Mouse (Mus musculus): Measurements from ENCODE around the gene Yaf2. TPM values are rescaled to one million over a fixed set of nuclear protein-coding genes. Genes with fewer than 3 reads are reported as not detected.
A peak's percentile ranks its signal among the peaks of the same experiment; 100 is the strongest.
"Not testable (repeated sequence)": the region's sequence is repeated elsewhere in the genome, so short reads cannot be mapped to it uniquely, and the experiment has no call there.

Gene Yaf2
- polyA plus RNA-seq, 1 experiment from 2014 or later: 89.6 TPM

GRCm38 (mm10) chr15:93326651-93327050 lies 10.1 kb downstream of the Yaf2 start:
- 61% methylated on average over 10 of the region's 10 CpGs for WGBS
- H3K9me3 ChIP-seq (ENCODE audit: control insufficient read depth, low read length): no peaks in the 10 kb centered on the region
- H3K27ac ChIP-seq (replicated peaks in 1 of 2; ENCODE audit: control insufficient read depth in 1 of 2, insufficient read depth in 1 of 2, low read depth in 2 of 2, low read length in 2 of 2): no peak overlapping the region
- H3K9ac ChIP-seq (ENCODE audit: low read length): no peak overlapping the region
- no peak for ATAC-seq (ENCODE audit: insufficient number of reproducible peaks, insufficient read depth, low FRiP score, low read depth)
- H3K27me3 ChIP-seq (ENCODE audit: control insufficient read depth, insufficient read depth, low read length): no peaks in the 10 kb centered on the region
- H3K36me3 ChIP-seq (ENCODE audit: control insufficient read depth, insufficient read depth, low read length): peaks cover 3% of the 10 kb centered on the region; the same call in 1 of the 2 replicates
- peaks cover 5 to 27% of the 10 kb centered on the region in 2 experiments for H3K4me1 ChIP-seq (ENCODE audit: control insufficient read depth in 2 of 2, insufficient read depth in 2 of 2, low read length in 2 of 2)
- H3K4me2 ChIP-seq (ENCODE audit: low read length): no peak overlapping the region
- H3K4me3 ChIP-seq (ENCODE audit: control insufficient read depth in 1 of 2, insufficient read depth in 1 of 2, low read depth in 1 of 2, low read length in 2 of 2): no peak overlapping the region

GRCm38 (mm10) chr15:93325360-93325759 lies 11.4 kb downstream of the Yaf2 start:
- ATAC-seq (ENCODE audit: insufficient number of reproducible peaks, insufficient read depth, low FRiP score, low read depth): no peak
- H3K9ac ChIP-seq (ENCODE audit: low read length): no peak overlapping the region
- peaks cover 5 to 27% of the 10 kb centered on the region in 2 experiments for H3K4me1 ChIP-seq (ENCODE audit: control insufficient read depth in 2 of 2, insufficient read depth in 2 of 2, low read length in 2 of 2)
- no peak overlapping the region; the same call in 1 of the 2 replicates for H3K4me2 ChIP-seq (ENCODE audit: low read length)
- peak overlapping the region; percentile 9 to 29; a peak in 2 of 4 replicates for H3K27ac ChIP-seq (replicated peaks in 1 of 2; ENCODE audit: control insufficient read depth in 1 of 2, insufficient read depth in 1 of 2, low read depth in 2 of 2, low read length in 2 of 2)
- WGBS: 17% methylated on average over 5 of the region's 5 CpGs
- no peaks in the 10 kb centered on the region for H3K27me3 ChIP-seq (ENCODE audit: control insufficient read depth, insufficient read depth, low read length)
- no peak overlapping the region for H3K4me3 ChIP-seq (ENCODE audit: control insufficient read depth in 1 of 2, insufficient read depth in 1 of 2, low read depth in 1 of 2, low read length in 2 of 2)
- H3K9me3 ChIP-seq (ENCODE audit: control insufficient read depth, low read length): no peaks in the 10 kb centered on the region
- peaks cover 3% of the 10 kb centered on the region; the same call in 1 of the 2 replicates for H3K36me3 ChIP-seq (ENCODE audit: control insufficient read depth, insufficient read depth, low read length)

GRCm38 (mm10) chr15:93318781-93319180 lies 18.0 kb downstream of the Yaf2 start:
- Histone ChIP-seq H3K4me2 (ENCODE audit: low read length) (no peak overlapping the region), H3K36me3 (ENCODE audit: control insufficient read depth, insufficient read depth, low read length) (peaks cover 4% of the 10 kb centered on the region), H3K4me3 (ENCODE audit: control insufficient read depth in 1 of 2, insufficient read depth in 1 of 2, low read depth in 1 of 2, low read length in 2 of 2) (no peak overlapping the region), H3K9ac (ENCODE audit: low read length) (no peak overlapping the region), H3K9me3 (ENCODE audit: control insufficient read depth, low read length) (no peaks in the 10 kb centered on the region), H3K27me3 (ENCODE audit: control insufficient read depth, insufficient read depth, low read length) (no peaks in the 10 kb centered on the region), H3K4me1 (ENCODE audit: control insufficient read depth in 2 of 2, insufficient read depth in 2 of 2, low read length in 2 of 2) (peaks cover 2 to 7% of the 10 kb centered on the region in 2 experiments; a peak in 2 of 4 replicates), H3K27ac (replicated peaks in 1 of 2; ENCODE audit: control insufficient read depth in 1 of 2, insufficient read depth in 1 of 2, low read depth in 2 of 2, low read length in 2 of 2) (peak overlapping the region in 1 of 2 experiments; percentile 37; a peak in 1 of 4 replicates)
- 58% methylated on average over 1 of the region's 1 CpGs for WGBS
- ATAC-seq (ENCODE audit: insufficient number of reproducible peaks, insufficient read depth, low FRiP score, low read depth): no peak

- not testable (repeated sequence) for ATAC-seq (ENCODE audit: insufficient number of reproducible peaks, insufficient read depth, low FRiP score, low read depth); H3K9ac ChIP-seq (ENCODE audit: low read length); H3K4me2 ChIP-seq (ENCODE audit: low read length); H3K36me3 ChIP-seq (ENCODE audit: control insufficient read depth, insufficient read depth, low read length); H3K4me3 ChIP-seq (ENCODE audit: control insufficient read depth in 1 of 2, insufficient read depth in 1 of 2, low read depth in 1 of 2, low read length in 2 of 2); H3K27me3 ChIP-seq (ENCODE audit: control insufficient read depth, insufficient read depth, low read length); H3K4me1 ChIP-seq (ENCODE audit: control insufficient read depth in 2 of 2, insufficient read depth in 2 of 2, low read length in 2 of 2); H3K27ac ChIP-seq (replicated peaks in 1 of 2; ENCODE audit: control insufficient read depth in 1 of 2, insufficient read depth in 1 of 2, low read depth in 2 of 2, low read length in 2 of 2); H3K9me3 ChIP-seq (ENCODE audit: control insufficient read depth, low read length)
- WGBS: 97% methylated on average over 4 of the region's 4 CpGs
Observed at GRCm38 (mm10) chr15:93310304-93310703, 26.4 kb downstream of the Yaf2 start.

- Histone ChIP-seq H3K4me1 (ENCODE audit: control insufficient read depth in 2 of 2, insufficient read depth in 2 of 2, low read length in 2 of 2) (peaks cover 2 to 9% of the 10 kb centered on the region in 2 experiments; a peak in 2 of 4 replicates), H3K9me3 (ENCODE audit: control insufficient read depth, low read length) (no peaks in the 10 kb centered on the region), H3K9ac (ENCODE audit: low read length) (no peak overlapping the region), H3K4me3 (ENCODE audit: control insufficient read depth in 1 of 2, insufficient read depth in 1 of 2, low read depth in 1 of 2, low read length in 2 of 2) (no peak overlapping the region), H3K4me2 (ENCODE audit: low read length) (no peak overlapping the region), H3K27me3 (ENCODE audit: control insufficient read depth, insufficient read depth, low read length) (no peaks in the 10 kb centered on the region), H3K27ac (replicated peaks in 1 of 2; ENCODE audit: control insufficient read depth in 1 of 2, insufficient read depth in 1 of 2, low read depth in 2 of 2, low read length in 2 of 2) (no peak overlapping the region), H3K36me3 (ENCODE audit: control insufficient read depth, insufficient read depth, low read length) (no peaks in the 10 kb centered on the region)
- ATAC-seq (ENCODE audit: insufficient number of reproducible peaks, insufficient read depth, low FRiP score, low read depth): no peak
- 82% methylated on average over 2 of the region's 2 CpGs for WGBS
Observed at GRCm38 (mm10) chr15:93298197-93298596, 38.5 kb downstream of the Yaf2 start.

- H3K4me3 ChIP-seq (ENCODE audit: control insufficient read depth in 1 of 2, insufficient read depth in 1 of 2, low read depth in 1 of 2, low read length in 2 of 2): no peak overlapping the region
- peaks cover 2 to 7% of the 10 kb centered on the region in 2 experiments; a peak in 2 of 4 replicates for H3K4me1 ChIP-seq (ENCODE audit: control insufficient read depth in 2 of 2, insufficient read depth in 2 of 2, low read length in 2 of 2)
- no peaks in the 10 kb centered on the region for H3K9me3 ChIP-seq (ENCODE audit: control insufficient read depth, low read length)
- WGBS: 78% methylated on average over 11 of the region's 11 CpGs
- H3K9ac ChIP-seq (ENCODE audit: low read length): no peak overlapping the region
- no peaks in the 10 kb centered on the region; the same call in 1 of the 2 replicates for H3K36me3 ChIP-seq (ENCODE audit: control insufficient read depth, insufficient read depth, low read length)
- H3K27me3 ChIP-seq (ENCODE audit: control insufficient read depth, insufficient read depth, low read length): no peaks in the 10 kb centered on the region
- no peak for ATAC-seq (ENCODE audit: insufficient number of reproducible peaks, insufficient read depth, low FRiP score, low read depth)
- no peak overlapping the region for H3K27ac ChIP-seq (replicated peaks in 1 of 2; ENCODE audit: control insufficient read depth in 1 of 2, insufficient read depth in 1 of 2, low read depth in 2 of 2, low read length in 2 of 2)
- H3K4me2 ChIP-seq (ENCODE audit: low read length): no peak overlapping the region
Observed at GRCm38 (mm10) chr15:93294483-93294882, 42.3 kb downstream of the Yaf2 start.

- no peak for ATAC-seq (ENCODE audit: insufficient number of reproducible peaks, insufficient read depth, low FRiP score, low read depth)
- Histone ChIP-seq H3K9ac (ENCODE audit: low read length) (no peak overlapping the region), H3K4me1 (ENCODE audit: control insufficient read depth in 2 of 2, insufficient read depth in 2 of 2, low read length in 2 of 2) (0 out of 4 replicates have a peak, but pooled peaks cover 0 to 4% of the 10 kb centered on the region in 2 experiments), H3K36me3 (ENCODE audit: control insufficient read depth, insufficient read depth, low read length) (peaks cover 21% of the 10 kb centered on the region), H3K27ac (replicated peaks in 1 of 2; ENCODE audit: control insufficient read depth in 1 of 2, insufficient read depth in 1 of 2, low read depth in 2 of 2, low read length in 2 of 2) (no peak overlapping the region), H3K27me3 (ENCODE audit: control insufficient read depth, insufficient read depth, low read length) (no peaks in the 10 kb centered on the region), H3K9me3 (ENCODE audit: control insufficient read depth, low read length) (no peaks in the 10 kb centered on the region), H3K4me2 (ENCODE audit: low read length) (no peak overlapping the region), H3K4me3 (ENCODE audit: control insufficient read depth in 1 of 2, insufficient read depth in 1 of 2, low read depth in 1 of 2, low read length in 2 of 2) (no peak overlapping the region)
- WGBS: 93% methylated on average over 4 of the region's 4 CpGs
Observed at GRCm38 (mm10) chr15:93288321-93288720, 48.4 kb downstream of the Yaf2 start.

- H3K4me2 ChIP-seq (ENCODE audit: low read length): no peak overlapping the region
- 73% methylated on average over 2 of the region's 2 CpGs for WGBS
- no peak for ATAC-seq (ENCODE audit: insufficient number of reproducible peaks, insufficient read depth, low FRiP score, low read depth)
Observed at GRCm38 (mm10) chr15:93287628-93288027, 49.1 kb downstream of the Yaf2 start.

More at GRCm38 (mm10) chr15:93287628-93288027, 49.1 kb downstream of the Yaf2 start:
- peaks cover 22% of the 10 kb centered on the region for H3K36me3 ChIP-seq (ENCODE audit: control insufficient read depth, insufficient read depth, low read length)
- no peak overlapping the region for H3K9ac ChIP-seq (ENCODE audit: low read length)
- no peak overlapping the region for H3K27ac ChIP-seq (replicated peaks in 1 of 2; ENCODE audit: control insufficient read depth in 1 of 2, insufficient read depth in 1 of 2, low read depth in 2 of 2, low read length in 2 of 2)
- H3K4me3 ChIP-seq (ENCODE audit: control insufficient read depth in 1 of 2, insufficient read depth in 1 of 2, low read depth in 1 of 2, low read length in 2 of 2): no peak overlapping the region
- no peaks in the 10 kb centered on the region for H3K9me3 ChIP-seq (ENCODE audit: control insufficient read depth, low read length)
- H3K27me3 ChIP-seq (ENCODE audit: control insufficient read depth, insufficient read depth, low read length): no peaks in the 10 kb centered on the region
- 0 out of 4 replicates have a peak, but pooled peaks cover 0 to 4% of the 10 kb centered on the region in 2 experiments for H3K4me1 ChIP-seq (ENCODE audit: control insufficient read depth in 2 of 2, insufficient read depth in 2 of 2, low read length in 2 of 2)

All from heart, embryonic 14.5 days (tissue).